Mouse (Mus musculus): Measurements from ENCODE around the gene Hivep3. TPM values are rescaled to one million over a fixed set of nuclear protein-coding genes. Genes with fewer than 3 reads are reported as not detected.

Gene Hivep3
- total RNA-seq, 2 experiments from 2014 or later: 6.7 to 16.6 TPM

GRCm38 (mm10) chr4:119946224-119946887 lies 212.8 kb downstream of the Hivep3 start:
- no peak for ATAC-seq (ENCODE audit: poor library complexity, severe bottlenecking)

DNA sequence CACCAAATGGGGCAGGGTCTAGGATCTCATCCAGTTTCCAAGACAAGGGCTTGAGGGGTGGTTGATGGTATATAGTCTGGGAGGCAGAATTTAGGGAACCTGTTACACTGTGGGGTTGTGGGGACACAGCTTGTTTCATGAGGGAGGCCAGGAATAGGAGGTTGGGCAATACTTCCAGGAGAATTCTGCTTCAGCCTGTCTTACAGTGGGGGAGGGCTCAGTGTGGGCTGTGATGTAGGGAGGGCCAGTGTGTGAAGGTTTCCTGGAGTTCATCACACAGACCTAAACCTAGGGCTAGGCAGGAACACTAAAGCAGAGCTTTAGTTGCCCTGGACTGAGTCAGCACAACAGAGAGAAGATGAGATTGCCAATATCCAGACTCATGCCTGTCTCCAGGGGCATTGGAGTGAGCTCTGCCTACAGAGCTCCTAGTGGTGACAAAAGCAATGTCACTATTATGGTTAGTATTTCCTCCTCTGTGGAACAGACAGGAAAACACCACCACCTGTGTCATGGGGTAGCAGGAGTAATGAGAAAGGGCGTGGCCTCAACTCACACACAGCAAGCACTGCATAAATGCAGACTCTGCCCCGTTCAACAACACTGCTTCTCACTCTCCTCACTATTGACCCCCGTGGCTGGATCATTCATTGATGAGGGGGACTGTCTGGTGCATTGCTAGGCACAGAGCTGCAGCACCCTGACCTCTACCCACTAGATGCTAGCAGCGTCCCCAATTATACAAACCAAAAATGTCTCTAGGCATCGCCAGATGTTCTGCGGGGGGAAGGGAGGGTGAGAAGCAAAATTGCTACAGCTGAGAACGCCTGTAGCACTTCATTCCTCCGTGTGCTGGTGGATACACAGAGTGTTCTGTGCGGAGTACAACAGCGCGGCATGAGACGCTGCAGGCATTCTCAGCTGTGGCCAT lies 213.9 kb downstream of the Hivep3 start:
- ATAC-seq (ENCODE audit: poor library complexity, severe bottlenecking): peak; percentile 56

DNA sequence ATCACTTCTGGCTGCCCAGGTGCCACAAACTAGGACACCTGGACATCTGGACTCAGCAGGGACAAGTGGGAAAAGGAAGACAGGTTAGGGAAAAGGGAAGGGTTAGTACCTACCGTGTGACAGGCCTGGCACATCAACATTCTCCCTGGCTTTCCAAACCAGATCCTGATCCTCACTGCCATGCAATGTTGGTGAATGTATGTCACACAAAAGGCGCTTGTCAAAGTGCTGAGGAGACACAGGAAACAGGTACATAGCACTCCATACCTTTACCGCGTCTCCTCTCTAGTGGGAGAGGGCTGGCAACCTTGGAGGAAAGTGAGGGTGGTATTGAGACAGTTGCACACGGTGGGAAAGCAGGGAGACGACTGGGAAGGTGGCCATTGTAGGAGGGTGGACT lies 214.8 kb downstream of the Hivep3 start:
- ATAC-seq (ENCODE audit: poor library complexity, severe bottlenecking): no peak

- ATAC-seq (ENCODE audit: poor library complexity, severe bottlenecking): no peak
These were observed 215.5 kb downstream of the Hivep3 start for GRCm38 (mm10) chr4:119948922-119949614.

DNA sequence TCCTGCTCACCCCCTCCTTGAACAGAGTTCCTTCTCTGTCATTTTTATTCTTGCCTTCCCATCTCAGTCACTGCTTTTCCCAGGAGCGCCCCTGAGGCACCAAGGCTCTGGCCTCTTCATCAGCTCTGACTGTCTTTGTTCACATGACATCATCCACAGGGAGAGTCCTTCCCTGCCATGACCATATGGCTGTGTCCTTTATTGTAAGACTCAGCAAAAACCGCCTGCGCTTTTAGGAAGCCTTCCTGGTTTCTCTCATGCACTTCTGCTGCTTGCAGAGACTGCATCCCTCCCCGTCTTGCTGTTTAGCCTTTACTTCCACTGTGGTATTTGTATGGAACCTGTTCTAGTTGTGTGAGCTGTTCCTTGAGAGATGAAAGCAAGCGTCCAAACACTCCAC lies 216.6 kb downstream of the Hivep3 start:
- no peak for ATAC-seq (ENCODE audit: poor library complexity, severe bottlenecking)

- ATAC-seq (ENCODE audit: poor library complexity, severe bottlenecking): no peak
These were observed 217.5 kb downstream of the Hivep3 start for GRCm38 (mm10) chr4:119951081-119951480.

GRCm38 (mm10) chr4:119955008-119955407 lies 221.4 kb downstream of the Hivep3 start:
- no peak for ATAC-seq (ENCODE audit: poor library complexity, severe bottlenecking)

DNA sequence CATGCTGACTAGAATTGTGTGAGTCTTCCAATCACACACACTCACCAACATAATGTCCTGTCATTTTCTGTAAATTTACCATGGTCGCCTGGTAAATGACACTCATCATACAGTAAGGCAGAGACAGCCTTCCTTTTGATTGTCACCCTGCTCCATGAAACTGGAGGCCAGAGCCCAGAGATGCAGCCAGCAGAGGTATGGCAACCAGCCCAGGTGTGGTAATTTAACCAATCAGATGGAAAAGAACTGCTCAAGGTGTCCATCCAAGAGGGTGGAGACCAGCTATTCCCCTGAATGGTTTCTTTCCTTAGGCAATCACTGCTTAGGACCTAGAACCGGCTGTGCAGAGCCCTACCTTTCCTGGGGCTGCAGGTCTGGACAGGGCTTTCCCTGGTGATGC lies 224.4 kb downstream of the Hivep3 start:
- no peak for ATAC-seq (ENCODE audit: poor library complexity, severe bottlenecking)

DNA sequence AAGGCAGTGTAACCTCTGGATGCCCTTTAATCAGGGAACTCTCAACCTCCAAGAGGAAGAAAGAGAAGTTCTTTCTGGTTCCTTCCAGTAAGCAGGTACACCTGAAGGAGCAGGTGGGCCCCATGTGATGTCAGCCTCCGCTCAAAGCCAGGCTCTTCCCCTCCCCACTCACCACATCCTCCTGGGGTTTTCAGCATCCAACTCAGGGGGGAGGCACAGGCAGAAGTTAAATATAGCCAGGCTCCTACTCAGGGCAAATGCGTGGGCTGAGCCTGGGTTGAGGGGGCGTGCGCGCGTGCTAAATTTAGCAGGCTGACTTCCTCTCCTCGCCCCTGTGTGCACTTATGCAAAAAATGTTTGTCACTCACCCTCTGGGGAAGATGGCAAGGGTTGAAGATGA lies 225.7 kb downstream of the Hivep3 start:
- peak; percentile 60 for ATAC-seq (ENCODE audit: poor library complexity, severe bottlenecking)

DNA sequence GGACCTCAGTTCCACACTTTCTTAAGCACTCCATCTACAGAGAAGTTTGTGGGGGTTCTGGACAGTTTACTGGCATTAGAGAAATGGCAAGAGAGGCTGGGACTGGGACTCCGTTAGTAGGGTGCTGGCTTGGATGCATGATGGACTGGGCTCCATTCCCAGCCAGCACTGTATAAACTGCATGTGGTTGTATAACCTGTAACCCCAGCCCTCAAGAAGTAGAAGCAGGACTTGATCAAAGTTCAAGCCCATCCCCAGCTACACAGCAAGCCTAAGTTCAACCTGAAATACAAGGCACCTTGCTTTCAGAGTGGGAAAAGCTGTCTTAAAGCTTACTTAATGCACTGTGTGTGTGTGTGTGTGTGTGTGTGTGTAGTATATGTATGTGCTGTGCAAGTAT lies 226.3 kb downstream of the Hivep3 start:
- no peak for ATAC-seq (ENCODE audit: poor library complexity, severe bottlenecking)

GRCm38 (mm10) chr4:119960523-119960922 lies 226.9 kb downstream of the Hivep3 start:
- no peak for ATAC-seq (ENCODE audit: poor library complexity, severe bottlenecking)

DNA sequence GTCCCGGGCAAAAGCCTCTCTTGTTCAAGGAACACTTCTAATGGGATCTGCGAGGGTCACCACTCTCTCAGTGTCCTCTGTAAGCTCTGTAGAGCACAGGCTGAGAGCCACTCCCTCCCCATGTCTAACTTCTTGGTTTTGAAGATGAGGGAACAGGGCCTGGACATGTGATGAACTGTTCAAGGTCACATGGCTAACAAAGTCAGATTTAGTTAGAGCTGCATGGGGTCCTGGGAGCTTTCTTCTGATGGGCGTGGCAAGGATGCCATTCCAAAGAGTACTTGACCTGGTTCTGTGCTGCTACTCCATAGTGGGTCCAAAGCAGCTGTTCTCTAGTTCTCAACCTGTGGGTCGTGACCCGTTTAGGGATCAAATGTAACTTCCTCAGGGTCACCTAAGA lies 227.6 kb downstream of the Hivep3 start:
- ATAC-seq (ENCODE audit: poor library complexity, severe bottlenecking): no peak

DNA sequence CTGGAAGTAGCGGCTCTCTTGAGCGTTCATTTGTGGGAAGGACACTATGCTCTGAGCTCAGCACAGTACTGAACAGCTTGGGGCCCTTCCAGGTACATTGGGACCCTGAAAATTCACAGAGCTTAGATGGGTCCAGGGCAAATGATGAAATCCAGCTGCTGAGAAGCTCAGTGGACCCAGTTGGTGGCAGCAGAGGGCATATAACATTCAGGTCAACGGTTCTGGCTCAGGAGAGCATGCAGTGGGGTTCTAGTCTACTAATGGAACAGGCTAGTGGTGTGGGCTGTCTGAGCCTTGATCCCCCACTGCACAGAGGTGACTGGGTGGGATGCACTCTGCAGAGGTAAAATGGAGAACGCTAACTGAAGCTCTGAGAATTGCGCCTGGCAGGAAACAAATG lies 228.5 kb downstream of the Hivep3 start:
- ATAC-seq (ENCODE audit: poor library complexity, severe bottlenecking): no peak

GRCm38 (mm10) chr4:119966105-119967072 lies 232.8 kb downstream of the Hivep3 start:
- peak; percentile 71 for ATAC-seq (ENCODE audit: poor library complexity, severe bottlenecking)

- no peak for ATAC-seq (ENCODE audit: poor library complexity, severe bottlenecking)
These were observed 233.6 kb downstream of the Hivep3 start for GRCm38 (mm10) chr4:119967073-119967608.

DNA sequence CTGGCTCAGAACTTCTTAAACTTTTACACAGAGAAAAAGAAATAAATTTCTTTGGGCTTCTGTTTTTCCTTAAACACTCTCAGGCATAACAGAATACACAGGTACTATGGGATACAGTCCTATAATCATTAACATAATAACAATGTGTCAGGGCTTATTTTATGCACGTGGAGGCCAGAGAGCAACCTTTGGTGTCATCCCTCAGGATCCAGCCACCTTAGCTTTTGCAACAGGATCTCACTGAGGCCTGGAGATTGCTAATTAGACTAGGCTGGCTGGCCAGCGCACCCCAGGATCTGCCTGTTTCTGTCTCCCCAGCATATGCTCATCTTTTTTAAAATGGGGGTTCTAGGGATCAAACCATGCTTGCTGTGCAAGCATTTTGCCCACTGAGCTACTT lies 234.1 kb downstream of the Hivep3 start:
- ATAC-seq (ENCODE audit: poor library complexity, severe bottlenecking): no peak

GRCm38 (mm10) chr4:119968071-119968470 lies 234.5 kb downstream of the Hivep3 start:
- no peak for ATAC-seq (ENCODE audit: poor library complexity, severe bottlenecking)

DNA sequence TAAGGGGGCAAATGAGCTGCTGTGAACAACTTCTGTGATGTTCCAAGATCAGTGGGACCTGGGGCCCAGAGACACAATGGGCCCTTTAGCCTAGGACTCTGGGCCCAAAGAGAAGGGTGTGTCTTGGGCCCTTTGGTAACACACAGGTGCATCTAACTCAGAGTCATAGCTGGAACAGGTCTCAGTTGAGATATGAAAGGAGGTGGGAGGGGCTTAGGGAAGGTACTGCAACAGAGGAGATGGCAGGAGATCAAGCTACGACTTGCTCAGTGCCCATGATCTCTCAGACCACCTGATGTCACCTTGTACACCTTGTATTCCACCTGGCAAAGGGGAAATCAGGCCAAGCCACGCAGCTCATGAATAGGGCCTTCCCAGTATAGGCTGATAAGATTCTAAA lies 235.3 kb downstream of the Hivep3 start:
- ATAC-seq (ENCODE audit: poor library complexity, severe bottlenecking): no peak

DNA sequence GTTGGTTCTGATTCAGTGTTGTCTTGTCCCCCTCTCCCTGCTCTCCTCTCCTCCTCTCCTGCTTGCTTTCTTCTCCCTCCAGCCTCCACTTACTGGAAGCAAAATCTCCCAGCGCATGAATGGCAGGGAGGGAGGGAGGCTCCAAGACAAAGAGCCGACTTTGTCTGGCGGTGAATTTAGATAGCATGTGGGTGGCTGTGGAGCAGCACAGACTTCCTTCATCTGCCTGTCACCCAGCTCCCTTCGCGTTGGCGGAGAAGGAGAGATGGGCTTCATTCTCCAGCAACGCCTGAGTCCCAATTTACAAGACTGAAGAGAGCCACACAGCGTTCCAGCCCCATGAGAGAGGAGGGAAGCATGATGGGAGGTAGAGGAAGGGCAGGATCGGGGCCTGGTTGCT lies 236.6 kb downstream of the Hivep3 start:
- ATAC-seq (ENCODE audit: poor library complexity, severe bottlenecking): no peak

DNA sequence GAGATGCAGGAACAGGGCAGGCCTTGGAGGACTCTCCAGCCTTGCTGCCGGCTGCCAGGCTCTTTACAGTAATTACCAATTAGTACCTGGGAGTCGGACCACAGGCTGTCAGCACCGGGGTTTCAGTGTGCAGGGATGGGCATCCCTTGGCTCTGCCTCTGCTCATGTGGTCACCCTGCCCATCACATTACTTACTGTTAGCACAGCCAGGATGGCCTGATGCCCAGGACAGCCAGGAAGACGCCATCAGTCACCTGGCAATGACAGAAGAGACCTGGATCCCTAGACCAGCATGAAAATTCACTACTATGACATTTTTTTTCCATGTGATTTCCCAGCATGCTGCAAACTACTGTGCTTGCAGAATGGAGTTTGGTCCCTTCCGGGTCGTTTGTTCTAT lies 238.8 kb downstream of the Hivep3 start:
- no peak for ATAC-seq (ENCODE audit: poor library complexity, severe bottlenecking)
